Mouse (Mus musculus): ENCODE data around the gene Rbms3. TPM values are rescaled to one million over a fixed set of nuclear protein-coding genes. Genes with fewer than 3 reads are reported as not detected.

The Rbms3 gene
- total and polyA plus RNA-seq, 3 experiments: not detected

DNA sequence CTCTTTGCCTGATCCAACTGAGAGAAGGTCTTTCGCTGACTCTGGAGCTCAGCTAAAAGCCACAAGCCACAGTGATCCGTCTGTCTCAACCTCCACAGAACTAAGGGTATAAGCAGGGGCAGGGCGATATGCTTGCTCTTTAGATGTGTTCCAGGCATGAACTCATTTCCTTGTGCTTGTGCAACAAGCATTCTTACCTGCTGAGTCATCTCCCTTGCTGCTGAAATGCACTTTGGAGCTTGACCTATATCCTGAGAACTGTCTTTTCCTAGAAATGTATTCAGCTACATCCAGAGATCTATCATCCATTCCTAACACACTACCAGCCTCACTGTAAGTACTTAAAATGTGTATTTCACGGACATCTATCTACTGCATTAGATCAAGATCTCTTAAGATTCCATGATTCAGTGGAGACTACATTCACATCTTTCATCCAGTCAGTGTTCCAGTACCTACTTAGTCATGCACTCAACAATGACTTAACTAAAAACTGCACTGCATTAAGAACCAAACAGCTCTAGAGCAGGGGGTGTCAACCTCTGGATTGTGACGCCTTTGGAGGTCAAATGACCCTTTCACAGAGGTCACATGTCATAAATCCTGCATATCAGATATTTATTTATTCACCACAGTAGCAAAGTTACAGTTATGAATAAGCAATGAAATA is 58.4 kb downstream of the Rbms3 start:
- Histone ChIP-seq H3K4me1 (ENCODE audit: control insufficient read depth in 1 of 2, insufficient read depth in 2 of 2) (no peaks in the 10 kb centered on the region), H3K4me2 (ENCODE audit: insufficient read depth, low read depth, poor library complexity, severe bottlenecking) (no peak overlapping the region), H3K36me3 (replicated peaks in 1 of 2; ENCODE audit: control insufficient read depth in 1 of 2, insufficient read depth in 1 of 2, low read length in 1 of 2) (no peaks in the 10 kb centered on the region), H3K79me2 (replicated peaks; ENCODE audit: control insufficient read depth, extremely low read depth, insufficient read depth, poor library complexity, severe bottlenecking) (no peaks in the 10 kb centered on the region), H3K27me3 (replicated peaks) (no peaks in the 10 kb centered on the region), H3K4me3 (replicated peaks in 1 of 3; ENCODE audit: low read depth in 2 of 3, low read length in 2 of 3, poor library complexity in 1 of 3) (no peak overlapping the region), H3K9ac (ENCODE audit: insufficient read depth, low read depth) (no peak overlapping the region), H3K9me3 (replicated peaks; ENCODE audit: low read length) (peaks cover 84% of the 10 kb centered on the region), H3K27ac (ENCODE audit: insufficient read depth, low read depth) (no peak overlapping the region)
- no peak for TF ChIP-seq RAD21 (IDR thresholded peaks at IDR 0.05; ENCODE audit: low read depth, low read length)
- TF ChIP-seq E2F4 (IDR thresholded peaks at IDR 0.05; ENCODE audit: insufficient replicate concordance, low read depth, low read length): no peak
- no peak for TF ChIP-seq IRF4 (IDR thresholded peaks at IDR 0.05; ENCODE audit: low read depth, low read length)
- TF ChIP-seq ZNF384 (IDR thresholded peaks at IDR 0.05; ENCODE audit: low read depth, low read length): no peak
- no peak for TF ChIP-seq CTCF (conservative IDR thresholded peaks at IDR 0.05 in 1 of 2, IDR thresholded peaks at IDR 0.05 in 1 of 2; ENCODE audit: low read depth in 2 of 2, low read length in 2 of 2)
- TF ChIP-seq MAZ (IDR thresholded peaks at IDR 0.05; ENCODE audit: low read depth, low read length): no peak
- TF ChIP-seq JUN (IDR thresholded peaks at IDR 0.05; ENCODE audit: insufficient read depth, low read depth, low read length): no peak
- no peak for TF ChIP-seq TCF12 (IDR thresholded peaks at IDR 0.05; ENCODE audit: low read depth, low read length)
- in situ Hi-C loops (cut with MboI; ENCODE audit: low pct_ligation_motif_present, low pct_unique_long_range_greater_than_20kb, low sequenced_read_pairs) (no loop called here), dilution Hi-C loops (cut with MboI; ENCODE audit: extremely low pct_ligation_motif_present, extremely low pct_unique_long_range_greater_than_20kb, low sequenced_read_pairs) (no loop called here)
- no peak for DNase-seq (ENCODE audit: extremely low read depth)

- in situ Hi-C loops (cut with MboI; ENCODE audit: low pct_ligation_motif_present, low pct_unique_long_range_greater_than_20kb, low sequenced_read_pairs): no loop called here
- dilution Hi-C loops (cut with MboI; ENCODE audit: extremely low pct_ligation_motif_present, extremely low pct_unique_long_range_greater_than_20kb, low sequenced_read_pairs): no loop called here
- no peaks in the 10 kb centered on the region for H3K4me1 ChIP-seq (ENCODE audit: control insufficient read depth in 1 of 2, insufficient read depth in 2 of 2)
- TF ChIP-seq CHD2 (IDR thresholded peaks at IDR 0.05; ENCODE audit: low read length): no peak
- TF ChIP-seq EP300 (IDR thresholded peaks at IDR 0.05; ENCODE audit: low read length): no peak
- TF ChIP-seq SIN3A (IDR thresholded peaks at IDR 0.05; ENCODE audit: low read length): no peak
- no peak for TF ChIP-seq MXI1 (IDR thresholded peaks at IDR 0.05; ENCODE audit: low read depth, low read length)
- TF ChIP-seq UBTF (IDR thresholded peaks at IDR 0.05; ENCODE audit: low read depth, low read length): no peak
- no peak for TF ChIP-seq MAX (IDR thresholded peaks at IDR 0.05; ENCODE audit: low read length)
- no peak for TF ChIP-seq MYC (IDR thresholded peaks at IDR 0.05; ENCODE audit: low read depth, low read length)
- TF ChIP-seq ETS1 (conservative IDR thresholded peaks at IDR 0.05; ENCODE audit: low read depth, low read length): no peak
- no peak for TF ChIP-seq KAT2A (IDR thresholded peaks at IDR 0.05; ENCODE audit: insufficient replicate concordance, low read length)
- TF ChIP-seq POLR2A (IDR thresholded peaks at IDR 0.05; ENCODE audit: low read depth, low read length): no peak
- no peak for TF ChIP-seq JUND (conservative IDR thresholded peaks at IDR 0.05; ENCODE audit: low read depth, low read length)
- no peak for TF ChIP-seq ZNF384 (IDR thresholded peaks at IDR 0.05; ENCODE audit: low read depth, low read length)
- TF ChIP-seq RCOR1 (conservative IDR thresholded peaks at IDR 0.05; ENCODE audit: low read depth, low read length): no peak
- no peak for DNase-seq (ENCODE audit: extremely low read depth)
- no peak overlapping the region for H3K4me2 ChIP-seq (ENCODE audit: insufficient read depth, low read depth, poor library complexity, severe bottlenecking)
- no peaks in the 10 kb centered on the region for H3K27me3 ChIP-seq (replicated peaks)
- peaks cover 83% of the 10 kb centered on the region for H3K9me3 ChIP-seq (replicated peaks; ENCODE audit: low read length)
- H3K36me3 ChIP-seq (replicated peaks in 1 of 2; ENCODE audit: control insufficient read depth in 1 of 2, insufficient read depth in 1 of 2, low read length in 1 of 2): no peaks in the 10 kb centered on the region
- H3K4me3 ChIP-seq (replicated peaks in 1 of 3; ENCODE audit: low read depth in 2 of 3, low read length in 2 of 3, poor library complexity in 1 of 3): no peak overlapping the region
- H3K9ac ChIP-seq (ENCODE audit: insufficient read depth, low read depth): no peak overlapping the region
- no peaks in the 10 kb centered on the region for H3K79me2 ChIP-seq (replicated peaks; ENCODE audit: control insufficient read depth, extremely low read depth, insufficient read depth, poor library complexity, severe bottlenecking)
- no peak overlapping the region for H3K27ac ChIP-seq (ENCODE audit: insufficient read depth, low read depth)
Observed at GRCm38 (mm10) chr9:117570240-117570821, 59.4 kb downstream of the Rbms3 start.
